Mouse (Mus musculus): ENCODE data around the gene Gpr19. TPM values are rescaled to one million over a fixed set of nuclear protein-coding genes. Genes with fewer than 3 reads are reported as not detected.

Gene Gpr19
- total and polyA plus RNA-seq, 2 experiments from 2014 or later = 9.4 to 13.4 TPM

- H3K4me3 ChIP-seq (ENCODE audit: low read depth, low read length) = no peak overlapping the region
- no peak for ATAC-seq (ENCODE audit: insufficient read depth, low read depth)
- 94% methylated on average over 4 of the region's 4 CpGs for WGBS
- H3K9me3 ChIP-seq (replicated peaks; ENCODE audit: control insufficient read depth, low read length) = no peaks in the 10 kb centered on the region
- H3K4me2 ChIP-seq (ENCODE audit: low read depth, low read length) = no peak overlapping the region
- H3K4me1 ChIP-seq (ENCODE audit: control insufficient read depth, insufficient read depth) = no peaks in the 10 kb centered on the region
- no peak for DNase-seq (ENCODE audit: low spot score)
- H3K36me3 ChIP-seq (replicated peaks; ENCODE audit: control insufficient read depth, insufficient read depth, low read length) = peaks cover 23% of the 10 kb centered on the region
- H3K27ac ChIP-seq (ENCODE audit: low read depth) = no peak overlapping the region
- H3K9ac ChIP-seq (replicated peaks; ENCODE audit: low read depth, low read length) = no peak overlapping the region
- TF ChIP-seq EP300 (IDR thresholded peaks at IDR 0.05; ENCODE audit: low read depth) (no peak), CTCF (IDR thresholded peaks at IDR 0.05; ENCODE audit: low read depth) (no peak)
- no peaks in the 10 kb centered on the region for H3K27me3 ChIP-seq (ENCODE audit: control insufficient read depth, insufficient read depth, low read length)
Measured at GRCm38 (mm10) chr6:134847550-134847949, 50.8 kb downstream of the Gpr19 start.

- ATAC-seq (ENCODE audit: insufficient read depth, low read depth) (no peak), DNase-seq (ENCODE audit: low spot score) (no peak)
- Histone ChIP-seq H3K9me3 (replicated peaks; ENCODE audit: control insufficient read depth, low read length) (no peaks in the 10 kb centered on the region), H3K27me3 (ENCODE audit: control insufficient read depth, insufficient read depth, low read length) (no peaks in the 10 kb centered on the region), H3K27ac (ENCODE audit: low read depth) (no peak overlapping the region), H3K4me3 (ENCODE audit: low read depth, low read length) (no peak overlapping the region), H3K4me2 (ENCODE audit: low read depth, low read length) (no peak overlapping the region), H3K4me1 (ENCODE audit: control insufficient read depth, insufficient read depth) (no peaks in the 10 kb centered on the region), H3K9ac (replicated peaks; ENCODE audit: low read depth, low read length) (no peak overlapping the region), H3K36me3 (replicated peaks; ENCODE audit: control insufficient read depth, insufficient read depth, low read length) (peaks cover 11% of the 10 kb centered on the region)
- WGBS = 86% methylated on average over 6 of the region's 6 CpGs
- TF ChIP-seq CTCF (IDR thresholded peaks at IDR 0.05; ENCODE audit: low read depth) (no peak), EP300 (IDR thresholded peaks at IDR 0.05; ENCODE audit: low read depth) (no peak)
Measured at GRCm38 (mm10) chr6:134846308-134846707, 52.1 kb downstream of the Gpr19 start.

GRCm38 (mm10) chr6:134845726-134846125 lies 52.7 kb downstream of the Gpr19 start:
- no peak overlapping the region for H3K4me3 ChIP-seq (ENCODE audit: low read depth, low read length)
- 76% methylated on average over 4 of the region's 4 CpGs for WGBS
- DNase-seq (ENCODE audit: low spot score) (no peak), ATAC-seq (ENCODE audit: insufficient read depth, low read depth) (no peak)
- H3K27me3 ChIP-seq (ENCODE audit: control insufficient read depth, insufficient read depth, low read length) = no peaks in the 10 kb centered on the region
- no peaks in the 10 kb centered on the region for H3K4me1 ChIP-seq (ENCODE audit: control insufficient read depth, insufficient read depth)
- no peak for TF ChIP-seq EP300 (IDR thresholded peaks at IDR 0.05; ENCODE audit: low read depth)
- no peak for TF ChIP-seq CTCF (IDR thresholded peaks at IDR 0.05; ENCODE audit: low read depth)
- H3K4me2 ChIP-seq (ENCODE audit: low read depth, low read length) = no peak overlapping the region
- H3K36me3 ChIP-seq (replicated peaks; ENCODE audit: control insufficient read depth, insufficient read depth, low read length) = peaks cover 5% of the 10 kb centered on the region
- no peak overlapping the region for H3K9ac ChIP-seq (replicated peaks; ENCODE audit: low read depth, low read length)
- no peak overlapping the region for H3K27ac ChIP-seq (ENCODE audit: low read depth)
- H3K9me3 ChIP-seq (replicated peaks; ENCODE audit: control insufficient read depth, low read length) = no peaks in the 10 kb centered on the region

- H3K27ac ChIP-seq (ENCODE audit: low read depth) = no peak overlapping the region
- no peak overlapping the region for H3K9ac ChIP-seq (replicated peaks; ENCODE audit: low read depth, low read length)
- TF ChIP-seq CTCF (IDR thresholded peaks at IDR 0.05; ENCODE audit: low read depth) (no peak), EP300 (IDR thresholded peaks at IDR 0.05; ENCODE audit: low read depth) (no peak)
- H3K4me2 ChIP-seq (ENCODE audit: low read depth, low read length) = no peak overlapping the region
- H3K36me3 ChIP-seq (replicated peaks; ENCODE audit: control insufficient read depth, insufficient read depth, low read length) = no peaks in the 10 kb centered on the region
- no peak for ATAC-seq (ENCODE audit: insufficient read depth, low read depth)
- 69% methylated on average over 2 of the region's 2 CpGs for WGBS
- H3K9me3 ChIP-seq (replicated peaks; ENCODE audit: control insufficient read depth, low read length) = no peaks in the 10 kb centered on the region
- H3K4me1 ChIP-seq (ENCODE audit: control insufficient read depth, insufficient read depth) = no peaks in the 10 kb centered on the region
- H3K4me3 ChIP-seq (ENCODE audit: low read depth, low read length) = no peak overlapping the region
- H3K27me3 ChIP-seq (ENCODE audit: control insufficient read depth, insufficient read depth, low read length) = no peaks in the 10 kb centered on the region
- DNase-seq (ENCODE audit: low spot score) = no peak
Measured at GRCm38 (mm10) chr6:134840346-134840745, 58.0 kb downstream of the Gpr19 start.

GRCm38 (mm10) chr6:134838111-134838510 lies 60.3 kb downstream of the Gpr19 start:
- no peak overlapping the region for H3K4me2 ChIP-seq (ENCODE audit: low read depth, low read length)
- no peak for ATAC-seq (ENCODE audit: insufficient read depth, low read depth)
- H3K9ac ChIP-seq (replicated peaks; ENCODE audit: low read depth, low read length) = no peak overlapping the region
- 81% methylated on average over 4 of the region's 4 CpGs for WGBS
- H3K4me3 ChIP-seq (ENCODE audit: low read depth, low read length) = no peak overlapping the region
- no peaks in the 10 kb centered on the region for H3K36me3 ChIP-seq (replicated peaks; ENCODE audit: control insufficient read depth, insufficient read depth, low read length)
- DNase-seq (ENCODE audit: low spot score) = no peak
- H3K27me3 ChIP-seq (ENCODE audit: control insufficient read depth, insufficient read depth, low read length) = no peaks in the 10 kb centered on the region
- no peaks in the 10 kb centered on the region for H3K9me3 ChIP-seq (replicated peaks; ENCODE audit: control insufficient read depth, low read length)
- no peak overlapping the region for H3K27ac ChIP-seq (ENCODE audit: low read depth)
- no peak for TF ChIP-seq CTCF (IDR thresholded peaks at IDR 0.05; ENCODE audit: low read depth)
- TF ChIP-seq EP300 (IDR thresholded peaks at IDR 0.05; ENCODE audit: low read depth) = no peak
- no peaks in the 10 kb centered on the region for H3K4me1 ChIP-seq (ENCODE audit: control insufficient read depth, insufficient read depth)

GRCm38 (mm10) chr6:134834585-134835251 lies 63.7 kb downstream of the Gpr19 start:
- Histone ChIP-seq H3K4me3 (ENCODE audit: low read depth, low read length) (no peak overlapping the region), H3K9ac (replicated peaks; ENCODE audit: low read depth, low read length) (no peak overlapping the region), H3K27ac (ENCODE audit: low read depth) (no peak overlapping the region), H3K4me1 (ENCODE audit: control insufficient read depth, insufficient read depth) (no peaks in the 10 kb centered on the region), H3K4me2 (ENCODE audit: low read depth, low read length) (no peak overlapping the region), H3K27me3 (ENCODE audit: control insufficient read depth, insufficient read depth, low read length) (no peaks in the 10 kb centered on the region), H3K36me3 (replicated peaks; ENCODE audit: control insufficient read depth, insufficient read depth, low read length) (no peaks in the 10 kb centered on the region), H3K9me3 (replicated peaks; ENCODE audit: control insufficient read depth, low read length) (no peaks in the 10 kb centered on the region)
- 72% methylated on average over 9 of the region's 9 CpGs for WGBS
- TF ChIP-seq CTCF (IDR thresholded peaks at IDR 0.05; ENCODE audit: low read depth) = no peak
- TF ChIP-seq EP300 (IDR thresholded peaks at IDR 0.05; ENCODE audit: low read depth) = no peak
- no peak for DNase-seq (ENCODE audit: low spot score)
- ATAC-seq (ENCODE audit: insufficient read depth, low read depth) = no peak

All from heart, postnatal 0 days (tissue).